Mouse (Mus musculus): Measurements from ENCODE around the gene Hist1h3h.

GRCm38 (mm10) chr13:21710821-21711525 is 6.5 kb upstream of the Hist1h3h start:
- TF ChIP-seq CTCF (IDR thresholded peaks at IDR 0.05; ENCODE audit: extremely low read depth, insufficient read length, insufficient replicate concordance, low read depth, low read length) (no peak), POLR2A (IDR thresholded peaks at IDR 0.05; ENCODE audit: low read depth, low read length) (no peak)
